Mouse (Mus musculus) limb, embryonic 11.5 days (tissue): ENCODE measurements at regions not wholly inside any gene's neighbourhood (a gene's known extent, or its start where the extent isn't known, plus 50 kb on each side); places are given as distances from the start of the nearest gene placed in this dataset.

ENCODE experiments used
- ATAC-seq: fragments of 200-750 bp; cut with Nextera tagmentation; 2 replicates; pipeline ENCODE4 v1.8.0; 2017; ENCODE audit warnings: low read depth; ENCODE audit not compliant: insufficient number of reproducible peaks, low FRiP score, low TSS enrichment
- DNase-seq: peaks from one replicate; pipeline ENCODE4 v3.0.0-alpha.2; 2015; ENCODE audit warnings: low spot score
- H3K27ac ChIP-seq: fragments of 300-500 bp; sonication (generic); replicated peaks from 2 replicates; pipeline ENCODE4 v1.5.1; 2014; ENCODE audit warnings: low read depth, mild to moderate bottlenecking, low read length
- H3K27me3 ChIP-seq: fragments of 300-500 bp; sonication (generic); 2 replicates; pipeline ENCODE4 v1.6.1; 2014; ENCODE audit warnings: mild to moderate bottlenecking, low read length, mixed read lengths; ENCODE audit not compliant: control insufficient read depth, insufficient read depth
- H3K36me3 ChIP-seq: fragments of 300-500 bp; sonication (generic); 2 replicates; pipeline ENCODE4 v1.6.1; 2014; ENCODE audit warnings: mild to moderate bottlenecking, low read length, moderate library complexity, mixed read lengths; ENCODE audit not compliant: control insufficient read depth, insufficient read depth
- H3K4me1 ChIP-seq: fragments of 300-500 bp; sonication (generic); 2 replicates; pipeline ENCODE4 v1.6.1; 2014; ENCODE audit warnings: low read length, mixed read lengths; ENCODE audit not compliant: control insufficient read depth, insufficient read depth
- H3K4me2 ChIP-seq: fragments of 300-500 bp; sonication (generic); 2 replicates; pipeline ENCODE4 v1.6.1; 2014; ENCODE audit warnings: low read depth, mild to moderate bottlenecking, moderate library complexity; ENCODE audit not compliant: severe bottlenecking
- H3K4me3 ChIP-seq: fragments of 300-500 bp; sonication (generic); 2 replicates; pipeline ENCODE4 v1.5.1; 2014; ENCODE audit warnings: low read depth, low read length
- H3K9ac ChIP-seq: fragments of 300-500 bp; sonication (generic); 2 replicates; pipeline ENCODE4 v1.6.1; 2014; ENCODE audit warnings: mild to moderate bottlenecking, low read length
- H3K9me3 ChIP-seq: fragments of 300-500 bp; sonication (generic); 2 replicates; pipeline ENCODE4 v1.6.1; 2016; ENCODE audit warnings: low read length; ENCODE audit not compliant: control insufficient read depth
- WGBS: fragments of 180-500 bp; shearing (Covaris S2); extraction: QIAGEN DNeasy Blood & Tissue Kit; methylation state at CpG from one replicate; pipeline ENCODE4 v1.1.7; 2014; 5-methylcytosine and 5-hydroxymethylcytosine counted together

- H3K27ac ChIP-seq, result no peak overlapping the region
- 76% methylated on average over 9 of the region's 9 CpGs for WGBS
- DNase-seq, result no peak
Measured at GRCm38 (mm10) chr2:61110591-61110990, 147.6 kb upstream of the Rbms1 start.

DNA sequence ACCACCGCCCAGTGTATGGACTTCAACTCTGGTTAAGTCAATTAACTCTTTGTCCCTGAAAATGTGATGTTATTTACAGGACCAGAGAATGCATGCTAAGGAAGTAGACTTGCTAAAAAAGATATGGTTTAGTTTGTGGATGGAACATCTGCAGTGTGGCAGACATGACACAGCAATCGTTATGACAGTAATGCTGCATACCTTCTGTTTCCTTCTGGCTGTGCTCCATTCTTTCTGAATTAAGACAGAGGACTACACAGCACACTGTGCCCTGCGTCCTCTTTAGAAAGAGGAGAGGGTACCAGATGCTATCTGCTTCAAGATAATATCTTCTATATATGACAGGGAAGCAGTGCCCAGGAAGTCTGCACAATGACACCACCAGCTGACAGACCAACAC lies 146.6 kb upstream of the Rbms1 start:
- Histone ChIP-seq H3K4me3 (no peak overlapping the region), H3K36me3 (no peaks in the 10 kb centered on the region), H3K4me2 (no peak overlapping the region), H3K9ac (no peak overlapping the region), H3K27me3 (no peaks in the 10 kb centered on the region), H3K4me1 (no peaks in the 10 kb centered on the region), H3K27ac (no peak overlapping the region), H3K9me3 (no peaks in the 10 kb centered on the region)
- ATAC-seq (no peak), DNase-seq (no peak)
- 87% methylated on average over 3 of the region's 3 CpGs for WGBS

More at GRCm38 (mm10) chr2:61110591-61110990, 147.6 kb upstream of the Rbms1 start:
- ATAC-seq, result no peak
- Histone ChIP-seq H3K4me3 (no peak overlapping the region), H3K36me3 (no peaks in the 10 kb centered on the region), H3K4me2 (no peak overlapping the region), H3K27me3 (no peaks in the 10 kb centered on the region), H3K9me3 (no peaks in the 10 kb centered on the region), H3K4me1 (no peaks in the 10 kb centered on the region), H3K9ac (no peak overlapping the region)

GRCm38 (mm10) chr2:61105169-61105568 lies 142.2 kb upstream of the Rbms1 start:
- H3K4me2 ChIP-seq, result no peak overlapping the region
- ATAC-seq (no peak), DNase-seq (no peak)
- H3K4me1 ChIP-seq, result no peaks in the 10 kb centered on the region
- no peaks in the 10 kb centered on the region for H3K9me3 ChIP-seq
- H3K36me3 ChIP-seq, result no peaks in the 10 kb centered on the region
- H3K27ac ChIP-seq, result no peak overlapping the region
- 89% methylated on average over 6 of the region's 6 CpGs for WGBS
- H3K9ac ChIP-seq, result no peak overlapping the region
- H3K4me3 ChIP-seq, result no peak overlapping the region
- no peaks in the 10 kb centered on the region for H3K27me3 ChIP-seq

GRCm38 (mm10) chr2:61100854-61101253 lies 137.9 kb upstream of the Rbms1 start:
- Histone ChIP-seq H3K4me3 (no peak overlapping the region), H3K4me1 (no peaks in the 10 kb centered on the region), H3K36me3 (no peaks in the 10 kb centered on the region), H3K9ac (no peak overlapping the region), H3K4me2 (no peak overlapping the region), H3K9me3 (no peaks in the 10 kb centered on the region), H3K27ac (no peak overlapping the region), H3K27me3 (no peaks in the 10 kb centered on the region)
- ATAC-seq, result no peak
- DNase-seq, result no peak
- WGBS, result 88% methylated on average over 4 of the region's 4 CpGs

- ATAC-seq (no peak), DNase-seq (no peak)
- no peaks in the 10 kb centered on the region for H3K27me3 ChIP-seq
- H3K9me3 ChIP-seq, result no peaks in the 10 kb centered on the region
- H3K4me3 ChIP-seq, result no peak overlapping the region
- H3K4me2 ChIP-seq, result no peak overlapping the region
- H3K9ac ChIP-seq, result no peak overlapping the region
- H3K36me3 ChIP-seq, result no peaks in the 10 kb centered on the region
- H3K4me1 ChIP-seq, result no peaks in the 10 kb centered on the region
- H3K27ac ChIP-seq, result no peak overlapping the region
Measured at GRCm38 (mm10) chr2:61088501-61088900, 125.5 kb upstream of the Rbms1 start.

- Histone ChIP-seq H3K9ac (no peak overlapping the region), H3K4me3 (no peak overlapping the region), H3K27me3 (no peaks in the 10 kb centered on the region), H3K36me3 (no peaks in the 10 kb centered on the region), H3K4me1 (no peaks in the 10 kb centered on the region), H3K4me2 (no peak overlapping the region), H3K27ac (no peak overlapping the region), H3K9me3 (no peaks in the 10 kb centered on the region)
- WGBS, result 66% methylated on average over 3 of the region's 3 CpGs
- DNase-seq (no peak), ATAC-seq (no peak)
Measured at GRCm38 (mm10) chr2:61084835-61085234, 121.8 kb upstream of the Rbms1 start.

- H3K4me3 ChIP-seq, result no peak overlapping the region
- H3K27me3 ChIP-seq, result no peaks in the 10 kb centered on the region
- 92% methylated on average over 1 of the region's 1 CpGs for WGBS
- no peak overlapping the region for H3K4me2 ChIP-seq
- no peaks in the 10 kb centered on the region for H3K36me3 ChIP-seq
- no peak overlapping the region for H3K9ac ChIP-seq
- ATAC-seq (no peak), DNase-seq (no peak)
- no peak overlapping the region for H3K27ac ChIP-seq
- no peaks in the 10 kb centered on the region for H3K4me1 ChIP-seq
- no peaks in the 10 kb centered on the region for H3K9me3 ChIP-seq
Measured at GRCm38 (mm10) chr2:61083100-61083499, 120.1 kb upstream of the Rbms1 start.

DNA sequence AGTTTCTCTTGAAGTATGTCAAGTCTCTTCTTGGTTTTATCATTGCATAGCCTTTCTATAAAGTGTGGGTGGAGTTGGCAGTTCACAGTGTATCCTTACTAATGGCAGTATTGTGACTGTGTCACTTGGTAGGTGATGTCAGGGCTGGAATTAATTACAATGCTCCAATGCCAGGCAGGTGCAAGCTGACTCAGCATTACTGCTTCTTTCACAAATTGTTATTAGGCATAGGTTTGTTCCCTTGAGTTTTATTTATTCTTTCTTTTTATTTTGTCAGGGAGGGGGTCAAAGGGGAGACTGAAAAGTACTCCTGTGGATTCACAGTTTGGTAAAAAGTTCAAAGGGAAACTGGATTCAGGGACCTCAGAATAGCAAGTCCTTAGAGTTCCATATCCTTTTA lies 119.6 kb upstream of the Rbms1 start:
- H3K9me3 ChIP-seq, result no peaks in the 10 kb centered on the region

DNA sequence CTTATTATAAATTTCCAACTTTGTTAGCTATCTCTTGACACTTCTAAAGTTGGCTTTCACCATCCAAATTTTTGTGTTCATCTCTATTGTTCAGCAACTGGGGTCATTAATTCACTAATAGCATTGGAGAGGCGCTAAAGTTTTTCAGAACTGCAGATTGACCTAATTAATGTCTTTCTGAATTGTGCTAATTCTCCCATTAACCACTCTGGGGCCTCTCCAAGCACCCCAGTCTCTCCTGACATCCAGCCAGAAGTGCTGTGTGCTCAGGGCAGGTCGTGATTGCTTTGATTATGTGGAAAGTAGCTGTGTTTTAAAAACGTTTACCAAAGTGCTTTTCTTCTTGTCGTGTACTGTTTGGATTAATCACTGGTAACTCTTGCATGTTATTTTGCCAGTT lies 117.0 kb upstream of the Rbms1 start:
- 51% methylated on average over 4 of the region's 4 CpGs for WGBS
- ATAC-seq (no peak), DNase-seq (no peak)
- no peak overlapping the region for H3K4me2 ChIP-seq
- no peaks in the 10 kb centered on the region for H3K36me3 ChIP-seq
- H3K4me1 ChIP-seq, result no peaks in the 10 kb centered on the region
- H3K27ac ChIP-seq, result no peak overlapping the region
- H3K9me3 ChIP-seq, result no peaks in the 10 kb centered on the region
- H3K27me3 ChIP-seq, result no peaks in the 10 kb centered on the region
- H3K9ac ChIP-seq, result no peak overlapping the region
- H3K4me3 ChIP-seq, result no peak overlapping the region

More for the DNA sequence above, 119.6 kb upstream of the Rbms1 start:
- Histone ChIP-seq H3K36me3 (no peaks in the 10 kb centered on the region), H3K27me3 (no peaks in the 10 kb centered on the region), H3K27ac (no peak overlapping the region), H3K4me3 (no peak overlapping the region), H3K9ac (no peak overlapping the region), H3K4me2 (no peak overlapping the region), H3K4me1 (no peaks in the 10 kb centered on the region)
- no peak for DNase-seq
- no peak for ATAC-seq
